Mouse (Mus musculus): ENCODE measurements at regions not wholly inside any gene's neighbourhood (a gene's known extent, or its start where the extent isn't known, plus 50 kb on each side); places are given as distances from the start of the nearest gene placed in this dataset.

DNA sequence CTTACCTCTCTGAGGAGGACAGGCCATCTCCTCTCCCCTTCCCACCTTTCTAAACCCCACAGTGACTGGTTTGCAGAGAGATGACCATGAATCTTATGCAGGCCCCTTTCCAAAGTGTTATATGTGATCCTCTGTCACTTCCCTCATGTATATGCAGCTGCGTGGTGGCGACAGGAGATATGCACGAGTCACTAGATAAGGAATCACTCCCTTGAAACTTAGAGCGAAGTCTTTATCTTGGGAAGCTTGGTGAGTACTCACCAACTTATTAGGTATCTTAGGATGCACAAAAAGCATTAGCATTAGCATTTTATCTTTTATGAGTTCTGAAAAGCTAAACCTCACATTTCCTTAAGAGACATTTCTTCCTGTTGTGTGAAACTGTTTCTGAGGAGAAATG, 421.9 kb downstream of the Tmem161b start:
- TF ChIP-seq EP300 (IDR thresholded peaks at IDR 0.05) (no peak), CTCF (IDR thresholded peaks at IDR 0.05) (no peak)
